Mouse (Mus musculus): ENCODE results near the gene Fam131c. TPM values are rescaled to one million over a fixed set of nuclear protein-coding genes. Genes with fewer than 3 reads are reported as not detected.

The Fam131c gene
- total and polyA plus RNA-seq, 3 experiments, result not detected

GRCm38 (mm10) chr4:141394751-141395150 is 26.7 kb downstream of the Fam131c start:
- dilution Hi-C loops (cut with MboI; ENCODE audit: extremely low pct_ligation_motif_present, extremely low pct_unique_long_range_greater_than_20kb, low sequenced_read_pairs), result no loop called here
- no peaks in the 10 kb centered on the region for H3K9me3 ChIP-seq (replicated peaks; ENCODE audit: low read length)

GRCm38 (mm10) chr4:141397861-141398260 is 29.8 kb downstream of the Fam131c start:
- Histone ChIP-seq H3K79me2 (replicated peaks; ENCODE audit: control insufficient read depth, extremely low read depth, insufficient read depth, poor library complexity, severe bottlenecking) (no peaks in the 10 kb centered on the region), H3K27me3 (replicated peaks) (peaks cover 36% of the 10 kb centered on the region), H3K9ac (ENCODE audit: insufficient read depth, low read depth) (no peak overlapping the region), H3K27ac (ENCODE audit: insufficient read depth, low read depth) (no peak overlapping the region), H3K4me1 (ENCODE audit: control insufficient read depth in 1 of 2, insufficient read depth in 2 of 2) (no peaks in the 10 kb centered on the region; a peak in 1 of 4 replicates), H3K36me3 (replicated peaks in 1 of 2; ENCODE audit: control insufficient read depth in 1 of 2, insufficient read depth in 1 of 2, low read length in 1 of 2) (no peaks in the 10 kb centered on the region), H3K9me3 (replicated peaks; ENCODE audit: low read length) (no peaks in the 10 kb centered on the region), H3K4me2 (ENCODE audit: insufficient read depth, low read depth, poor library complexity, severe bottlenecking) (no peak overlapping the region), H3K4me3 (replicated peaks in 1 of 3; ENCODE audit: low read depth in 2 of 3, low read length in 2 of 3, poor library complexity in 1 of 3) (no peak overlapping the region)
- no peak for DNase-seq (ENCODE audit: extremely low read depth)
- in situ Hi-C loops (cut with MboI; ENCODE audit: low pct_ligation_motif_present, low pct_unique_long_range_greater_than_20kb, low sequenced_read_pairs) (loop anchor here (10.0 kb wide), 1 partner anchor 437 kb away; no protein-coding TSS in a partner anchor), dilution Hi-C loops (cut with MboI; ENCODE audit: extremely low pct_ligation_motif_present, extremely low pct_unique_long_range_greater_than_20kb, low sequenced_read_pairs) (no loop called here)
- TF ChIP-seq MXI1 (IDR thresholded peaks at IDR 0.05; ENCODE audit: low read depth, low read length), result no peak
- no peak for TF ChIP-seq ELF1 (IDR thresholded peaks at IDR 0.05; ENCODE audit: low read depth, low read length)
- TF ChIP-seq MAFK (IDR thresholded peaks at IDR 0.05; ENCODE audit: insufficient replicate concordance, low read length), result no peak
- TF ChIP-seq RAD21 (IDR thresholded peaks at IDR 0.05; ENCODE audit: low read depth, low read length), result no peak
- no peak for TF ChIP-seq BHLHE40 (IDR thresholded peaks at IDR 0.05; ENCODE audit: low read depth, low read length)

More at GRCm38 (mm10) chr4:141394751-141395150, 26.7 kb downstream of the Fam131c start:
- Histone ChIP-seq H3K79me2 (replicated peaks; ENCODE audit: control insufficient read depth, extremely low read depth, insufficient read depth, poor library complexity, severe bottlenecking) (no peaks in the 10 kb centered on the region), H3K9ac (ENCODE audit: insufficient read depth, low read depth) (no peak overlapping the region), H3K27me3 (replicated peaks) (peaks cover 55% of the 10 kb centered on the region), H3K4me1 (ENCODE audit: control insufficient read depth in 1 of 2, insufficient read depth in 2 of 2) (no peaks in the 10 kb centered on the region; a peak in 1 of 4 replicates), H3K36me3 (replicated peaks in 1 of 2; ENCODE audit: control insufficient read depth in 1 of 2, insufficient read depth in 1 of 2, low read length in 1 of 2) (no peaks in the 10 kb centered on the region), H3K4me3 (replicated peaks in 1 of 3; ENCODE audit: low read depth in 2 of 3, low read length in 2 of 3, poor library complexity in 1 of 3) (no peak overlapping the region), H3K4me2 (ENCODE audit: insufficient read depth, low read depth, poor library complexity, severe bottlenecking) (no peak overlapping the region), H3K27ac (ENCODE audit: insufficient read depth, low read depth) (no peak overlapping the region)
- DNase-seq (ENCODE audit: extremely low read depth), result no peak
- in situ Hi-C loops (cut with MboI; ENCODE audit: low pct_ligation_motif_present, low pct_unique_long_range_greater_than_20kb, low sequenced_read_pairs), result loop anchor here (10.0 kb wide), 1 partner anchor 440 kb away; no protein-coding TSS in a partner anchor
- TF ChIP-seq SIN3A (IDR thresholded peaks at IDR 0.05; ENCODE audit: low read length) (no peak), JUN (IDR thresholded peaks at IDR 0.05; ENCODE audit: insufficient read depth, low read depth, low read length) (no peak), TCF12 (IDR thresholded peaks at IDR 0.05; ENCODE audit: low read depth, low read length) (no peak), E2F4 (IDR thresholded peaks at IDR 0.05; ENCODE audit: insufficient replicate concordance, low read depth, low read length) (no peak), MYC (IDR thresholded peaks at IDR 0.05; ENCODE audit: low read depth, low read length) (no peak)

- no peak for DNase-seq (ENCODE audit: extremely low read depth)
- H3K36me3 ChIP-seq (replicated peaks in 1 of 2; ENCODE audit: control insufficient read depth in 1 of 2, insufficient read depth in 1 of 2, low read length in 1 of 2), result no peaks in the 10 kb centered on the region
- in situ Hi-C loops (cut with MboI; ENCODE audit: low pct_ligation_motif_present, low pct_unique_long_range_greater_than_20kb, low sequenced_read_pairs), result loop anchor here (10.0 kb wide), 1 partner anchor 436 kb away; no protein-coding TSS in a partner anchor
- peaks cover 31% of the 10 kb centered on the region for H3K27me3 ChIP-seq (replicated peaks)
- no peak within 1 kb of the TSS for H3K27ac ChIP-seq (ENCODE audit: insufficient read depth, low read depth)
- H3K9me3 ChIP-seq (replicated peaks; ENCODE audit: low read length), result no peaks in the 10 kb centered on the region
- TF ChIP-seq UBTF (IDR thresholded peaks at IDR 0.05; ENCODE audit: low read depth, low read length) (no peak), E2F4 (IDR thresholded peaks at IDR 0.05; ENCODE audit: insufficient replicate concordance, low read depth, low read length) (no peak), CHD1 (IDR thresholded peaks at IDR 0.05; ENCODE audit: low read depth, low read length) (no peak), KAT2A (IDR thresholded peaks at IDR 0.05; ENCODE audit: insufficient replicate concordance, low read length) (no peak), USF1 (IDR thresholded peaks at IDR 0.05; ENCODE audit: low read depth, low read length) (no peak), CTCF (conservative IDR thresholded peaks at IDR 0.05 in 1 of 2, IDR thresholded peaks at IDR 0.05 in 1 of 2; ENCODE audit: low read depth in 2 of 2, low read length in 2 of 2) (no peak)
- no peaks in the 10 kb centered on the region for H3K79me2 ChIP-seq (replicated peaks; ENCODE audit: control insufficient read depth, extremely low read depth, insufficient read depth, poor library complexity, severe bottlenecking)
- H3K4me2 ChIP-seq (ENCODE audit: insufficient read depth, low read depth, poor library complexity, severe bottlenecking), result no peak within 1 kb of the TSS
- no peaks in the 10 kb centered on the region; a peak in 1 of 4 replicates for H3K4me1 ChIP-seq (ENCODE audit: control insufficient read depth in 1 of 2, insufficient read depth in 2 of 2)
- dilution Hi-C loops (cut with MboI; ENCODE audit: extremely low pct_ligation_motif_present, extremely low pct_unique_long_range_greater_than_20kb, low sequenced_read_pairs), result no loop called here
- H3K9ac ChIP-seq (ENCODE audit: insufficient read depth, low read depth), result no peak within 1 kb of the TSS
- H3K4me3 ChIP-seq (replicated peaks in 1 of 3; ENCODE audit: low read depth in 2 of 3, low read length in 2 of 3, poor library complexity in 1 of 3), result no peak within 1 kb of the TSS
Observed at GRCm38 (mm10) chr4:141398545-141398944, 30.5 kb downstream of the Fam131c start, which contains the start of gene Clcnka. Clcnka (minus strand) TSS chr4:141398724.

Measured in CH12.LX (cell line).